Mouse (Mus musculus) lung, adult 10 weeks (tissue): Measurements from ENCODE around the gene Gm21858. TPM values are rescaled to one million over a fixed set of nuclear protein-coding genes. Genes with fewer than 3 reads are reported as not detected.

Source experiments
- polyA plus RNA-seq: library from polyadenylated mRNA; stranded (reverse); fragments of 350-450 nt; fragmentation: Illumina TruSeq; extraction: RNeasy Lipid Tissue Mini Kit (QIAGEN cat#74804); gene quantifications from one replicate; pipeline ENCODE4 v1.2.3, GENCODE M21; 2014; ENCODE audit warnings: low read depth, low replicate concordance; ENCODE audit not compliant: insufficient read depth

The Gm21858 gene
- polyA plus RNA-seq: not detected

GRCm38 (mm10) chrY:55731456-55731855 is at the start of gene Gm21858:
Gene Gm21858, plus strand, starts transcription at chrY:55731756.

